Mouse (Mus musculus): ENCODE data around the gene Abca1. TPM values are rescaled to one million over a fixed set of nuclear protein-coding genes. Genes with fewer than 3 reads are reported as not detected.

Gene Abca1
- 25.8 TPM for total RNA-seq (2023)

DNA sequence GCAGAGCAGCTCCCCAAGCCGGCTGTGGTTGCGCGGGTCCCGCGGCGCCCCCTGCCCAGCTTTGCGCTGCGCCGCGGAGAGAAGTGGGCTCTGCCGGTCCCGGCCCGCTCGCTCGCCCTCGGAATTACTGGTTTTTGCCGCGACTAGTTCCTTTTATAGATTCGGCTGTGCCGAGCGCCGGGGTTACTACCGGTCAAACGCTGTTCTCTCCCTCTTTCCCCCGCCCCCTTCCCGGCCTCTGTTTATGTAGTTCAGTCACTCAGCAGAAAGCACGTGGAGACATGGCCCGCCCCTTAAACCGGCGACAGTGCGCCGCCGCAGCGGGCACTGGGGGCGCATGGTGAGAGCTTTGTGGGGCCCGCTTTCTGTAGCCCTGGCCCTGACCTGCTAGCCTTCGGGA lies at the start of gene Abca1:
TSS of gene Abca1 (minus strand) at position 129 of the 400 bp plus-strand sequence.

GRCm38 (mm10) chr4:53011732-53012361 lies 147.8 kb downstream of the Abca1 start, which contains the start of gene Nipsnap3b:
Nipsnap3b (plus strand) TSS chr4:53011880.

GRCm38 (mm10) chr4:52989248-52989647 lies 170.4 kb downstream of the Abca1 start, which contains the start of gene Nipsnap3a:
Nipsnap3a (plus strand) TSS chr4:52989272.

Other genes starting within 250 kb of the Abca1 start
- gene Olfr272, start 240.7 kb downstream of the Abca1 start, total RNA-seq (2023) = not detected
- gene Olfr270, start 195.3 kb downstream of the Abca1 start, total RNA-seq (2023) = not detected
- not detected for gene Nipsnap3a, start 170.6 kb downstream of the Abca1 start, total RNA-seq (2023)
- gene Nipsnap3b, start 148.0 kb downstream of the Abca1 start, total RNA-seq (2023) = 35.5 TPM